Mouse (Mus musculus) adrenal gland, adult 8-10 months (tissue): Measurements from ENCODE around the gene Rpl15. TPM values are rescaled to one million over a fixed set of nuclear protein-coding genes. Genes with fewer than 3 reads are reported as not detected.
"Not testable (repeated sequence)": the region's sequence is repeated elsewhere in the genome, so short reads cannot be mapped to it uniquely, and the experiment has no call there.

Experiments used
- DNase-seq: peaks from one replicate; pipeline ENCODE4 v3.0.0; 2022
- total RNA-seq, 4 experiments: library from RNA; stranded (reverse); gene quantifications; 2 replicates each; pipeline ENCODE4 v1.2.4; 2022

Rpl15 gene
- total RNA-seq, result 100 to 1,000 TPM; 673 to 753 (median 717) TPM

DNA sequence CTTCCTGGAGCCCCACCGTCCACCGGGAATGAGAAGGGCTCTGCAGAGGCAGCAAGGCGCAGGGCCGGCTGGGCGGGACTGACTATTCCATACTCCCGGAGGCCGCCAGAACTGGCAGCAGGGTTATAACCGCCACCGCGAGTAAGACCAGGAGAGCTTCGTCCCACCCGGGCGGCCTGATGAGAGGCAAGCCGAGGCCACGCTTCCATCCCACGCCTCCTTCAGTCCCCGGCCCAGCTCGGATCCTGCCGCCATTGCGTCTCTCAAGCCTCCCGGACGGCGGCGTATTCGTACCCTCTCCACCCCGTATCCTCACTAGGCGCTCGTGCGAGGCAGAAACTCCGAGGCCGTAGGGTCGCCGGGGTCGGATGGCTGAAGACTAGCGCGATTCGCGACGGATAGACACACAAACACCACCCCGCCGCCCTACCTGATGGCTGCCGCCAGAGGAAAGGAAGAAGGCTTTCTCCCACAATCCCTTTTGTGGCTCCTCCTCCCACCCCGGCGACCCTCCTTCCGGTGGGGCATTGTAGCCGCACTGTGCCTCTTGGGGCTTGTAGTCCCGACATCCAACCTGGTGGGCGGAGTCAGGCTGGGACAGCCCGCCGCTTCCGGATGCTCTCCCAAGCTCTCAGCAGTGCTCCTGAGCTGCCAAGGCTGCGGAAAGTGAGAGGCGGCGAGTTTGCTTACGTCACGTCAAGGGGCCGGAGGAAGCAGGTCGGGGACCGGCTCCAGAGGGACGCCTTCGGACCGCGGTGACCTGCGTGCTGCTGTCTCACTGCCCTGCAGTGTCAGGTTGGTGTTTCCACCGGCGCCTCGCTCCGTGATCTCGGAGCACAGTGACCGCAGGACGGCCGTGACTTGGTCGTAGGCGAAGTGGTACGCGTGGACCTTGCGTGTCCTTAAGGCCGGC is at the start of gene Rpl15, which contains the start of gene Nkiras1:
Gene Rpl15, minus strand, starts transcription at position 863 of the 913 bp plus-strand sequence.
Gene Nkiras1, plus strand, starts transcription at position 608 of the 913 bp plus-strand sequence.
- DNase-seq, result peak; percentile 100

DNA sequence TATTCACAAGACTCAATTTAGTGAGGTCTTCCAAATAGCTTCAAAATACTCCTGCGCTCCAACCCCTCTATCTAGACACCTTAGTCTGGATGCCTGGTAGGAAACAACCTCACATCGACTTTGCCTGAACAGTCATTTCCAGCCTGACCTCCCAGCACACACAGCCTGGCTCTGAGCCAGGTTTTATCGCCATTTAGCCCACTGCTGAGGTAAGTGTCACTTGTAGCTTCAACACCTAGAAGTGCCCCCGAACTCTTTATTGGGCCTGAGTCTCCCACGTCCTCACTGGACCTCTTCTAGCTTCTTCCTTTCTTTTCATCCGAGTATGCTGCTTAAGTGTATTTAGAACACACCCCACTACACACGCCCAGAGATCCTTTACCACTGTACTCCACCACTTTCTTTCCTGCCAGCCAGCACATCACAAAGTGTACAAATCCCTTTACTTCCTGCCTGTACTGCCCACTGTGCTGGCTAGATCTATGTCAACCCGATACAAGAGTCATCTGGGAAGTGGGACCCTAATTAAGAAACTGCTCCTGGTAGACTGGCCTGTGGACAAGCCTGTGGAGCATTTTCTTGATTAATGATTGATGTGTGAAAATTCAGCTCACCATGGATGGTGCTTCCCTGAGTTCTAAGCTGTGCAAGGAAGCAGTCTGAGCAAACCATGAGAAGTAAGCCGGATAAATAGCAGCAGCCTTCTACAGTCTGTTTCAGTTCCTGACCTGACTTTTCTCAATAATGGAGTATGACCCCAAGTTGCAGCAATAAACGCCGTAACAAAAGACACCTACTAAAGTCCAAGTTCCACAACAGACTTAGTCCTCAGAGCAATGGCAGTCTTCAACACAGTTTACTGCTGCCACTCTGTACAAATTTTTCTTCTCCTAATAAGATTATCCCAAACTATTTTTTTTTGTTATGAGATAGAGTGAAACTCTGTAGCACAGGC is 46.5 kb upstream of the Rpl15 start:
- DNase-seq, result no peak

DNA sequence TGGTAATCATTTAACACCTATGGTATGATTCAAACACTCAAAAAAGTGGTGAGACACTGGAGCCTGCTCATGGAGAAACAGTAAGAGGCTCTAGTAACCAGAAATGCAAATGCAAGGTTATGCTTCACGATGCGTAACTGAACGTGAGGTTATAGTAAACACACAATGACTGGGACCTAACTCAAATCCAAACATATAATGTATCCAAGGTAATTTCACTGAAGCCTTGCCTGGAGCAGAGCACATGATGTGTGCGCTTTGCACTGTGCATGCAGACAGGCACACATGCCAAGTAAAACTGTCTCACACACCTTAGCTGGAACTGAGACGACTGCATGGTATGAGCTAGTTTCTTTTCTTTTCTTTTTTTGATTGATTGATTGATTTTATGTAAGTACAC is 33.0 kb upstream of the Rpl15 start:
- DNase-seq, result no peak

DNA sequence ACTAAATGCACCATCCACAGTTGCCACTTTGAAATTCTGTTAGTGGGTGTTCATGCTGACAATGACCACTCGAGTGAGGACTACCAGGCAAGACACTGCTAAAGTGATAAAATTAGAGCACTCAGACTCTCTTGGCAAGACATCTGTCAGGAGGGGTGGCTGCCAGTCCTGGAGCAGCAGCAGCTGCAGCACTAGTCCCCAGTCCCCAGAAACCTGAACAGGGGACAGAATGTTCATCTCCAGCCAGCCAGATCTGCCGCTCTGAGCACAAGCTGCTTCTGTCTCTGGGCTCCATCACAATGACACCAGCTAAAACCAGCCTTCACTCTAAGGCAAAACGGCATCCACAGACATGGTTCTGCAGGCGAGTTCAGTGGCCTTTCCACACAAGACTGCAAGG is 32.1 kb upstream of the Rpl15 start:
- no peak for DNase-seq

DNA sequence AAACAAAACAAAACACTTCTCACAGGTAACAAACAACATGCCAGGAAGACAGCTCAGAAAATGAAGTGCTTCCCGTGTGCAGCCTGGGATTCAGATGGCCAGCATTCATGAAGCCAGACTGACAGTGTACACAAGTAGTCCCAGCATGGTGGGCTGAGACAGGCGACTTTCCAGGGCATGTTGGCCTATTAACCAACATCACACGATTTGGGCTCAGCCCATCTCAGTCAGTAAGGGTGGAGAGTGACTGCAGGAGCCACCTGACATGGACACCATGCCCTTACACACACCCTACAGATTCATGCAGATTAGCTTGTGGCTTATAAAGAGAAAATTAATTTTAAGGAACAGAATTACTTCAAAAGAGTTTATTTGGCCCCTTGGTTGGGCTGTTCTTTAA is 31.6 kb upstream of the Rpl15 start:
- DNase-seq, result no peak

DNA sequence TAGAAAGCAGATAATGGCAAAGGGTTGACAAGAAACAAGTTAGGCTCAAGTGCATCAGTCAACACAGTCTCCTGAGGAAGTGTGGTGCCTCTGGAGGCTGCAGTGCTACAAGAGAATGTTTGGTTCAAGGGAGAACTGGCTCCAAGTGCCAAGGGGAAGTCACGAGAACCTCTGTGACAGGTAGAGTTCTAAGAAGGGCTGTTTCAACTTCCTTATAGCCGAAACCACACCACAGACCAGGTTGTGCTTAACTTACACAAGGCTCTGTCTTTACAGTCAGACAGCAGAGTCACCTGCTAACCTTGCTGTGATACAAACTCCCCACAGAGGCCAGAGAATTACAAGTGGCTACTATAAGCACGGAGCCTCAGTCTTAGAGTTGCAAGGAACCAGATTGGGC is 30.4 kb upstream of the Rpl15 start:
- DNase-seq, result no peak

DNA sequence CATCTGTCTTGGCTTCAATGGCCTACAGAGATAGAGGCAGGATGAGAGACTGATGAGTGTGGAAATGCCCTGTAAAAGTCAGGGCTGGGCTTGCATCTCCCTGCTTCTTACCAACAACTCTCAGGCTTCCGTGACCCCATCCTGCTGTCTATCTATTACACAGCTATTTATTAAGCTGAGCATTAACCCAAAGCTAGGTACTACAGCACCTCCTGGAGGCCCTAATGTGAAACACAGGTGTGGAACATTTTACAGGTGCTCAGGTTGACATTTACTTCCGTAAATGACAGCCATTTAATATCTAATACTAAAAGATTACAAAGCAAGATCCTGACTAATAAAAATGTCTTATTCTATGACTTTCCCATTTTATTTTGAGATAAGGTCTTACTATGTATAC is 29.5 kb upstream of the Rpl15 start:
- no peak for DNase-seq

DNA sequence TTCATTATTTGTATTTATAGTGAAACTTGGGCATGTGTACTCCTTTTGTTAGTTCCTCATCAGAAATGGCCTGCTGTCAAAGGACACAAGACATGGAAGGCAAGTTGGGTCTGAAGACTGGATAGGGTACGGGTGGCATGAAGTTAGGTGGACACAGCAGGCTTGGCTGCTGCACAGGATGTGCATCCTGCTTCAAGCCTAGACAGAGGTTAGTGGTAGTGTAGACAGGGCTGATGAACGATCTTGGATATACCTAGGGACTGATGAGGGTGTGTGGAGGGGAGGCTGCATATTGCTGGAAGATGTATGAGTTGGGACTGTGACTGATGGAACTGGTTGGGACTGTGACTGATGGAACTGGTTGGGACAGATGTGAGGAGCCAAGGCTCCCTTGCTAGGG is 27.7 kb upstream of the Rpl15 start:
- no peak for DNase-seq

DNA sequence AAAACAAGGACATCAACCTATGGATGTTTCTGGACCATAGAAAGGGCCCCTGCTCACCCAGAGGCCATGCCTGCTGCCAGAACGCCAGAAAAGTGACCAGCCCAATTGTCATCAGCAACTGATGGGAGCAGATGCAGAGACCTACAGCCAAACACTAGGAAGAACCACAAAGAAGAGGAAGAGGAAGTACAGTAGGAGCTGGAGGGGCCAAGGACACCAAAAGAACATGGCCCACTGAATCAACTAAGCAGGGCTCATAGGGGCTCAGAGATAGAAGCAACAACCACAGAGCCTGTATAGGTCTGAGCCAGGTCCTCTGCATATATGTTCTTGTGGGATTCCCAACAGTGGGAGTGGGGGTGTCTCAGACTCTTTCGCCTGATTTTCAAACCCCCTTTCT is 26.2 kb upstream of the Rpl15 start:
- no peak for DNase-seq

DNA sequence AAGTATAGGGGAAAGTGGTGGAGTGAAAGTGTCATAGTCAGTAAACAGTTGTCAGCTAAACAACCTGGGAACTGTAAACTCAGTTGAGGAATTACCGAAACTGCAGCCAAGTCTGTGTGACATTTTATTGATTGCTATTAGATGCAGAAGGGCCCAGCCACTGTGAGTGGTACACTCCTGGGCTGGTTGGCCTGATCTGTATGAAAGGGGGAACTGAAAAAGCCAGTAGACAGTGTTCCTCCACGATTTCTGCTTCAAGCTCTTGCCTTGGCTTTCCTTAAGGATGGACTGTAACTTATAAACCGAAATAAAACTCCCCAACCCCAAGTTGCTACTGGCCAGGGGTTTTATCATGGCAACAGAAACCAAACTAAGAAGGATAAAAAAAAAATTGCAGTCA is 21.4 kb upstream of the Rpl15 start:
- DNase-seq, result no peak

DNA sequence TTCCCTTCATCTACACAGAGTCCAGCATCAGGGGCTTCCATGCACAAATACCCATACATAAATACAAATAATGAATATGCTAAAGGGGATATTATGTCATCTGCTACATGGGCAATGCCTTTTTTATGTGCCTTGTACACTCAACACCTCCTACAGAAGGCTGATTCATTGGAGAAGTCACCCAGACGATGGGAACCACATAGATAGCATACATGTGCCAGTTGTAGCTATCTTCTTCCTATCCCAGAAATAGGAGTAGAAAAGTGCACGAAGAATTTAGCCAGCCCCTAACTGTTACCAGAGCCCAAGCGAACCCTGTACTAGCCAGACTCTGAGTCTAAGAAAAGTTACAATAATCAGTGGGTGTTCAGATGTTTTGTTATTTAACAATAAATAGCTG is 20.9 kb upstream of the Rpl15 start:
- DNase-seq, result no peak

DNA sequence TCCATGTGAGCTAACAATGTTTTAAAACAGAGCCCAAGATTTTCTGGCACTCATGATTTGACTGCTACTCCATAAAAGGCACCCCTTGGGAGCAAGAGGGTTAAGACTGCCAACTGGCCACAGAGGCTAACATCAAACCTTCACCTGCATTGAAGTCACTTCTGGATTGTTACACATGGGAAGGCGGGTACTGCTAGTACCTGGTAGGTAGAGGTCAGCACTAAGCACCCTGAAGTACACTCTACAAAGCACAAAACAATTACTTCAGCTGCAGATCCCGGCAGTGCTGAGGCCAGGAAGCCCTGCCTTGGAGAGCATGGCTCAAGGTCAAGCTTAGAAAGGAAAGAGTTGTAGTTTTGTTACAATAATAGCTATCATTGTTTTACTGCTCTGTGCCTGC is 16.2 kb upstream of the Rpl15 start:
- DNase-seq, result no peak

DNA sequence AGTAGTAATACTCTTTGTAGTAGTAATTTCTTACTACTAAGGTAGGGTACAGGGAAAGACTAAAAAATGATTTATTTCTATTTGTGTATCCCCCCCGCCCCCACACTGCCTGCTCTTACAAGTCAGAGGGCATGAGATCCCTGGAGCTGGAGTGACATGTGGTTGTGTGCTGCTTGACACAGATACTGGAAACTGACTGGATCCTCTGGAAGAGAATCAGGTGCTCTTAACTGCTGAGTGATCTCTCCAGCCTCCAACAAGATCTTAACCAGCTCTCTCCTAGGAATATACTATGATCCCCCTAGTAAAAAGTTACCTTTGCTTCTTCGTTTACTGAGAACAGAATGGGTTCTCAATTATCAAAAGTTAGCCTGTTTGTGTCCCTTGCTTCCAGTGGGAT is 15.2 kb upstream of the Rpl15 start:
- DNase-seq, result no peak

DNA sequence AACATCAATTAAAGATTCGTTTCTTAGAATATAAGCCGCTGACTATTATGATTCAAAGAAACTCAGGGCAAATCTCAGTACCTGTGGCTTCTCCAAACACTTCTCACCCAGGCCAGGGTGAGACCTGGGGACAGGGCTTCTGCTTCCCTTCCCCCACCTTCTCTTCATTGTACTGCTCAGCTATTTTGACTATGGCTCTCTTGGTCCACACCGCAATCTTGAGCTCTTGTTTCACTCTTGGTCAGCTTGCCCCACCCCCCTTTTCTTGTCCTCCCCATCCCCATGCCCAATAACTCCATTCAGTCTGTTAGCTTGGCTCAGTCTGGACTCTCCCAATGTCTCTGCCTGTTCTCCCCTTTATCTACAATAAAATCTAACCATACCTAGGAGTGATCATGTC is 14.3 kb upstream of the Rpl15 start:
- DNase-seq, result no peak

DNA sequence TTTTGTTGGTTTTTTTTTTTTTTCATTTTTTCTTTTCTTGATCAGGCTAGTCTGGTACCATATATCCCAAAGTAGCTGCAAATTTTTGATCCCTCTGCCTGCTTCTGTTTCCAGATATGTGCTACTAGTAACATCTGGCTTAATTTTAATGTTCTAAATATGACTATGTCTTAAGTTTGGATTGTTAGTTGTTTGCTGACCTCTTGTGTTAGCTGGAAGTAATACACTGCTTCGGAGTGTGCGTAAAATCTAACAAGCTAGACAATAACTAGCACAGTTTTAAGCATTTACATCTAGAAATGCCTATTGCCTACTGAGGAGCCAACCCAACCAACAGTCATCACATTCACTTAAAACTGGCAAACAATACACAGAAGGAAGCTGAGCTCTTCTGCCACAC is 13.4 kb upstream of the Rpl15 start:
- DNase-seq, result no peak

DNA sequence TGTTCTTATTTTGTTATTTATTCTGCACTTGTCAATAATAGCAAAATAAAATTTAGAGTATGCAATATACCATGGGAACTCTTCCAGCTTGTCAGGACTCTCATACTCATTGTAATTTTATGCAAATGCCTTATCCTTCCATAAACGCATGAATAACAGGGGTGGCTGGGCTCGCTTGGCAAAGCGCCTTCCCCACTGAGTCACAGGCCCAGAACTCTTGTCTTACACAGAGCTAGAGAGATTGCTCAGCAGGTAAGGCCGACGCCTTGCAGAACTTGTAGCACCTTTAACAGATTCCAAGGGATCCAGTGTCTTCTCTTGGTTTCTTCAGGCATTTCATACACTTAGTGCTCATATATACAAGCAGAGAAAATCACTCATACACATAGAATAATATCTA is 9.2 kb upstream of the Rpl15 start:
- DNase-seq, result no peak

DNA sequence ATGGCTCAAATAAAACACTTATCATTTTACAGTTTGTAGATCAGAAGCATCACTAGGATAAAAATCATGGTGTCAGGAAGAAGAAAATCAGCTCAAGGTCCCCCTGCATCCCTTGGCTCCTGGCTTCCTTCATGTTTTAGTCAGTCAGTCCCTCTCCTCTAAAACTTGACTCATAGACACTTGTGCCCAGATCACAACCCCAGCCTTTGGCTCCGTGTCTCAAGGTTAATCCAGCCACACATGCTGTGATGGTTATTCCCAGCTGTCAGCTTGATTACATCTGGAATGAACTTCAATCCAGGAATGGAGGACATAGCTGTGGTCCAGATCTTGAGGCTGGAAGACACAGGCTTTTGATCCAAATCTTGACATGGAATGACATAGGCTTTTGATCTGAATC is 3.3 kb upstream of the Rpl15 start:
- DNase-seq, result no peak

DNA sequence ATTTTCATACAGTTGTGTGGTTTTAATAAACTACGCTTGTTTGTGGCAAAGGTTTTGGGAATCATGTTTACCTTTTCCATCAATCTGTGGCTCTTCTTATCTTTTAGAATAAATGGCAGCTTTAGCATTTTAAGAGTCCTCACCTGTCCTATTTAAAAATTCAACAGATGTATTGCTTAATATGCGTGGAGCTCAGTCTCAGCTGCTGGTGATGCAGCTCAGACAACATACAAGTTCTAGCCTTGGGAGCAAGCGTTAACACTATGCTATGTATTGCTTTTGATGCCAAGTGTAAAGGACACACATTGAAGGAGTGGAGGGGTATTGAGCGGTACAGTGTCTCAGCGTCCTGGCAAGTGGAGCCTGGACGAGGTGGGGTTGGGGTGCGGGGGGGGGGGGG is 475 bp upstream of the Rpl15 start:
- no peak for DNase-seq

DNA sequence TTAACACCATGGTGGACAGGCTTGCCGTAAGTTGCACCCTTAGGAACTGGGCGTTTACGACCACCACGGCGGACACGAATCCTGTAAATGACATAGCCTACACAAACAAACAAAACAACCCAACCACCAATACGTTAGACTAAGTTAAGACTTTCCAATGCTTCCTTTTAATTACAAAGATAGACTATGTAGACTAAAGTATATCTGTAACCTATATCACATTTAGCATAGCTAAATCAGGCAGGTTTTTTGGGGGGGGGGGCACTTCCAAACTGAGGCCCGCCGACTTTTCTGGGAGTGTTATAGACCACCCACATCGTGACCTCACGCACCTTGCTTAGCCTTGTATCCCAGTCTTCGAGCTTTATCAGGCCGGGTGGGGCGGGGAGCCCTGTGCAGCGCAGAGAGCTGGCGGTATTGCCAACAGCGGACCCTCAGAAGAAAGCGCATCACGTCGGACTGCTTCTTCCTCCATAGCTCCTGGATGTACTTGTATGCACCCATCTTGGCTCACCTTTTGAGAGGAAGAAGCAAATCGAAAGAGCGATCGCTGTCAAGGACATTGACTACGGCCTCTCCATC is 1.2 kb downstream of the Rpl15 start:
- not testable (repeated sequence) for DNase-seq

DNA sequence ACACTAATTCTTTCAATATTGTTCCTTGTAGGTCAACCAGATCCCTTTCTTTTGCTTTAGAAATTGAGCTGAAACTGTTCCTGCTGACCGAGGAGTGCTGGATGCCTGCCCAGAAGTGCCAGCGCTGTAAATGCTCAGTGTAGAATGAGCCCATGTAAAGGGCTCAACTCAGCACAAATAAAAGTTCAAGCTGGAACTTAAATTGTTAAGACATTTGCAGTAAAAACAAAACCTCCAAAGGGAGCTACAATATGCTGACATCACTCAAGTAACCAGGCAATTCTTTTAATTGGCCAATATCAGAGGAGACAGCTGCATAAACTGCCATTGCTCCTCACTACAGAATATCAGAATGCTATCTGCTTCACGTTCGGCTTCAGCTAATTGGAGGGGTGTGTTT is 7.8 kb downstream of the Rpl15 start:
- DNase-seq, result no peak

DNA sequence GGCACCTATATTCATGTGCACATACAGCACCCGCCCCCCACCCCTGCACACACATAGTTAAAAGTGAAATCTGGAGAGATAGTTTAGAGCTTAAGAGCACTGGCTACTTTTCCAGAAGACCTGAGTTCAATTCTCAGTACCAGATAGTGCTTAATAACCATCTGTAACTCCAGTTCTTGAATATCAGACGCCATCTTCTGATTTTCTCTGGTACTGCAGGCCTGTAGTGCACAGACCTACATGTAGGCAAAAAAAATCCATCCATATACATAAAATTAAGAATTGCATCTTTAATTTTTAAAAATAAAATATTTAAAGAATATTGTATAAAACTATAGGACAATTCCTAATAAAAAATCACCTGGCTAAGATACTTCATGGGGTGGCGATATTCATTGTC is 10.0 kb downstream of the Rpl15 start:
- DNase-seq, result no peak

DNA sequence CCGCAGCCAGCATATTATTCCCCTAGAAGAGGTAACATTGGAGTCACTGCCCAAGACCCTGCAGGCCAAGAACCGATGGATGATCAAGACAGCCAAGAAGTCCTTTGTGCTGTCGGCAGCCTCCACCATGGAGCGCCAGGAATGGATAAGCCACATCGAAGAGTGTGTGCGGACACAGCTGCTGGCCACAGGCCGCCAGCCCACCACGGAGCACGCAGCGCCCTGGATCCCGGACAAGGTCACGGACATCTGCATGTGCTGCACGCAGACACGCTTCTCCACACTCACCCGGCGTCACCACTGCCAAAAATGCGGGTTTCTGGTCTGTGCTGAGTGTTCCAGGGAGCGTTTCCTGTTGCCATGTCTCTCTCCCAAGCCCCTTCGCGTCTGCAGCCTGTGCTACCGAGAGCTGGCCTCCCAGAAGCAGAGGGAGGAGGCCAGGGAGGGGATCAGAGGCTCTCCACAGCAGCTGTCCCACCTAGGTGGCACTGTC is 28.5 kb downstream of the Rpl15 start:
- DNase-seq, result no peak

DNA sequence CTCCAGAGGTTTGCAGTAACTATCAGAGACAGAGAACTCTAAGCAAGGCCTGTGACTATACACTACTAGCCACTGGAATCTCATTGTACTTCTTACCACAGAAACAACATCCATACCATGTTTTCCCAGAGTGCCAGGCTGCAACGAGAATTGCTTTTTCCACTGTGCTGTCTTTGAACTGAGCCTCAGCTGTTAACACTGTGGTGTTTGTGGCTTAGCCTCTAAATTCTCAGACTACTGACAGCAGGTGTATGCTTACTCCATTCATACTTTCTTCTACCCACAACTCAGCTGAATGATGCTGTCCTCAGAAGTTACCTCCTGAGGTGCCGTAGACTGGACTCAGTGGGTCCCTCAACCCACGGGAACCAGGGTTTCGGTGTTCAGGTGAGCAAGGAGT is 29.4 kb downstream of the Rpl15 start:
- DNase-seq, result no peak
